Comparison of ENCODE assay signal across 8 mouse cellular contexts in genomic region chr1:88008735-88009134, GRCm38 (mm10). TPM values are rescaled to one million over a fixed set of nuclear protein-coding genes. Genes with fewer than 3 reads are reported as not detected.
DNase-seq lines count a peak whose midpoint lies in the region; ATAC-seq and TF ChIP-seq lines count a peak whose summit lies in the region.

No protein-coding gene starts in this region.

- 43% methylated on average over 4 of the region's 4 CpGs for WGBS in kidney, embryonic 15.5 days
- WGBS in embryonic facial prominence, embryonic 11.5 days = 55% methylated on average over 4 of the region's 4 CpGs
- WGBS in hindbrain, postnatal 0 days = 50% methylated on average over 4 of the region's 4 CpGs
- 55% methylated on average over 4 of the region's 4 CpGs for WGBS in midbrain, embryonic 14.5 days

- H3K27ac ChIP-seq in kidney, embryonic 15.5 days = peak overlapping the region; percentile 94; the same call in 1 of the 2 replicates
- no peak overlapping the region for H3K27ac ChIP-seq in embryonic facial prominence, embryonic 11.5 days (replicated peaks; ENCODE audit: low read depth, low read length)
- H3K27ac ChIP-seq in hindbrain, postnatal 0 days = no peak overlapping the region; the same call in 1 of the 2 replicates
- peak overlapping the region; percentile 95 for H3K27ac ChIP-seq in midbrain, embryonic 14.5 days (replicated peaks; ENCODE audit: low read depth, low read length)

- H3K4me2 ChIP-seq in kidney, embryonic 15.5 days = peak overlapping the region; percentile 62
- peak overlapping the region; percentile 6 for H3K4me2 ChIP-seq in embryonic facial prominence, embryonic 11.5 days (ENCODE audit: low read depth, low read length)
- peak overlapping the region; percentile 58 for H3K4me2 ChIP-seq in hindbrain, postnatal 0 days (ENCODE audit: low read depth, low read length)
- peak overlapping the region; percentile 74 for H3K4me2 ChIP-seq in midbrain, embryonic 14.5 days (ENCODE audit: low read length)

- H3K27me3 ChIP-seq in kidney, embryonic 15.5 days = no peaks in the 10 kb centered on the region
- H3K27me3 ChIP-seq in embryonic facial prominence, embryonic 11.5 days (ENCODE audit: control insufficient read depth, insufficient read depth, low read length) = no peaks in the 10 kb centered on the region
- H3K27me3 ChIP-seq in hindbrain, postnatal 0 days (ENCODE audit: insufficient read depth, low read length) = no peaks in the 10 kb centered on the region
- no peaks in the 10 kb centered on the region for H3K27me3 ChIP-seq in midbrain, embryonic 14.5 days (ENCODE audit: control insufficient read depth, insufficient read depth, low read length)

- no peak for DNase-seq in kidney, adult 18-20 months
- DNase-seq in embryonic facial prominence, embryonic 11.5 days (ENCODE audit: low spot score) = no peak
- no peak for DNase-seq in hindbrain, postnatal 0 days (ENCODE audit: low spot score)
- no peak for DNase-seq in midbrain, embryonic 14.5 days
- DNase-seq in gastrocnemius, postnatal 4 days (ENCODE audit: low spot score in 2 of 2) = no peak
- no peak for DNase-seq in cerebellum, postnatal 4 days (ENCODE audit: low spot score in 2 of 2)
- no peak for DNase-seq in kidney, postnatal 36 days

- peak overlapping the region; percentile 87 for H3K9ac ChIP-seq in kidney, embryonic 15.5 days
- H3K9ac ChIP-seq in embryonic facial prominence, embryonic 11.5 days (replicated peaks; ENCODE audit: low read length) = no peak overlapping the region; the same call in none of the 2 replicates
- peak overlapping the region; percentile 82 for H3K9ac ChIP-seq in hindbrain, postnatal 0 days (replicated peaks; ENCODE audit: low read length)
- peak overlapping the region; percentile 84 for H3K9ac ChIP-seq in midbrain, embryonic 14.5 days (replicated peaks; ENCODE audit: low read length)

- peaks cover 20% of the 10 kb centered on the region for H3K36me3 ChIP-seq in kidney, embryonic 15.5 days
- H3K36me3 ChIP-seq in embryonic facial prominence, embryonic 11.5 days (replicated peaks; ENCODE audit: control insufficient read depth, insufficient read depth, low read depth, low read length) = no peaks in the 10 kb centered on the region
- no peaks in the 10 kb centered on the region for H3K36me3 ChIP-seq in hindbrain, postnatal 0 days (ENCODE audit: insufficient read depth, low read length)
- H3K36me3 ChIP-seq in midbrain, embryonic 14.5 days (ENCODE audit: control insufficient read depth, insufficient read depth, low read length) = peaks cover 3% of the 10 kb centered on the region; the same call in 1 of the 2 replicates

- H3K4me1 ChIP-seq in kidney, embryonic 15.5 days = 0 out of 2 replicates have a peak, but pooled peaks cover 5% of the 10 kb centered on the region
- no peaks in the 10 kb centered on the region for H3K4me1 ChIP-seq in embryonic facial prominence, embryonic 11.5 days (ENCODE audit: control insufficient read depth, insufficient read depth, low read length)
- H3K4me1 ChIP-seq in hindbrain, postnatal 0 days (ENCODE audit: insufficient read depth, low read length) = no peaks in the 10 kb centered on the region
- peaks cover 11% of the 10 kb centered on the region for H3K4me1 ChIP-seq in midbrain, embryonic 14.5 days (ENCODE audit: control insufficient read depth, insufficient read depth, low read length)

- TF ChIP-seq CTCF in hindbrain, postnatal 0 days (IDR thresholded peaks at IDR 0.05; ENCODE audit: low read depth) = no peak

- H3K4me3 ChIP-seq in kidney, embryonic 15.5 days (replicated peaks) = peak overlapping the region; percentile 75
- peak overlapping the region; percentile 66 for H3K4me3 ChIP-seq in embryonic facial prominence, embryonic 11.5 days (ENCODE audit: low read depth, low read length)
- peak overlapping the region; percentile 61 for H3K4me3 ChIP-seq in hindbrain, postnatal 0 days (ENCODE audit: low read length)
- peak overlapping the region; percentile 72 for H3K4me3 ChIP-seq in midbrain, embryonic 14.5 days (replicated peaks; ENCODE audit: low read depth, low read length)

- no peaks in the 10 kb centered on the region; the same call in 1 of the 2 replicates for H3K9me3 ChIP-seq in kidney, embryonic 15.5 days (replicated peaks)
- H3K9me3 ChIP-seq in embryonic facial prominence, embryonic 11.5 days (replicated peaks; ENCODE audit: control insufficient read depth, low read length) = no peaks in the 10 kb centered on the region
- H3K9me3 ChIP-seq in hindbrain, postnatal 0 days (ENCODE audit: low read length) = no peaks in the 10 kb centered on the region
- no peaks in the 10 kb centered on the region for H3K9me3 ChIP-seq in midbrain, embryonic 14.5 days (ENCODE audit: control insufficient read depth, low read length)

- 0 out of 2 replicates have a peak, but pooled peaks have one; percentile 13 for ATAC-seq in kidney, embryonic 15.5 days (replicated peaks; ENCODE audit: low FRiP score)
- no peak; the same call in 1 of the 2 replicates for ATAC-seq in embryonic facial prominence, embryonic 11.5 days (replicated peaks; ENCODE audit: insufficient number of reproducible peaks, low FRiP score, low TSS enrichment, low read depth)
- ATAC-seq in hindbrain, postnatal 0 days = peak; percentile 31; the same call in 1 of the 2 replicates
- ATAC-seq in midbrain, embryonic 14.5 days (ENCODE audit: low FRiP score, low TSS enrichment) = peak; percentile 46; the same call in 1 of the 2 replicates

RNA-seq across cellular contexts. Expression of gene Usp40, which starts 0.4 kb away (rescaled TPM):
- 38.7 and 42.6 TPM in 2 replicates for polyA plus RNA-seq in kidney, embryonic 15.5 days (2015; fragmentation: Nextera tagmentation; extraction: Ambion mirVana)
- 34.6 and 36.6 TPM in 2 replicates for polyA plus RNA-seq in embryonic facial prominence, embryonic 11.5 days (2014; fragmentation: Nextera tagmentation; extraction: Ambion mirVana)
- total RNA-seq in hindbrain, postnatal 0 days (2014; rRNA removed) = 12.0 and 18.2 TPM in 2 replicates
- polyA plus RNA-seq in hindbrain, postnatal 0 days (2015; fragmentation: Nextera tagmentation; extraction: Ambion mirVana) = 9.2 and 11.5 TPM in 2 replicates
- 15.2 and 22.4 TPM in 2 replicates for polyA plus RNA-seq in midbrain, embryonic 14.5 days (2014; fragmentation: Nextera tagmentation; extraction: Ambion mirVana)
- total RNA-seq in gastrocnemius, postnatal 4 days (2021) = 10 to 100 TPM; 22.8 to 26.0 TPM

RNA-seq across cellular contexts. Expression of gene Ugt1a10, which starts 46.5 kb away (rescaled TPM):
- 17.5 TPM in 2 replicates for polyA plus RNA-seq in kidney, embryonic 15.5 days (2015; fragmentation: Nextera tagmentation; extraction: Ambion mirVana)
- not detected in 2 replicates for polyA plus RNA-seq in embryonic facial prominence, embryonic 11.5 days (2014; fragmentation: Nextera tagmentation; extraction: Ambion mirVana)
- total RNA-seq in hindbrain, postnatal 0 days (2014; rRNA removed) = not detected in 2 replicates
- not detected in 2 replicates for polyA plus RNA-seq in hindbrain, postnatal 0 days (2015; fragmentation: Nextera tagmentation; extraction: Ambion mirVana)
- polyA plus RNA-seq in midbrain, embryonic 14.5 days (2014; fragmentation: Nextera tagmentation; extraction: Ambion mirVana) = not detected in 2 replicates
- not detected for total RNA-seq in gastrocnemius, postnatal 4 days (2021)

Comparison
In these comparisons a context has a peak if more than half of its experiments do, and no peak if none do; other contexts are left out.
1. H3K27ac ChIP-seq: peak in kidney, embryonic 15.5 days (single experiment) and midbrain, embryonic 14.5 days (single experiment); none in embryonic facial prominence, embryonic 11.5 days (single experiment) and hindbrain, postnatal 0 days (single experiment).
2. H3K4me2 ChIP-seq: peak in every context shown above with its lines; median percentile 74 in midbrain, embryonic 14.5 days; 62 in kidney, embryonic 15.5 days; 58 in hindbrain, postnatal 0 days; 6 in embryonic facial prominence, embryonic 11.5 days.
3. RNA of gene Ugt1a10, which starts 46.5 kb away (polyA plus RNA-seq): 17.5 TPM in kidney, embryonic 15.5 days; not detected in embryonic facial prominence, embryonic 11.5 days, not detected in hindbrain, postnatal 0 days and not detected in midbrain, embryonic 14.5 days; every median in the first group is over 10 times any median in the second.
4. Peak in every context shown above with its lines, with median percentiles within 50 percentile points of each other: H3K4me3 ChIP-seq.